Comparison of ENCODE assay signal across 17 mouse cellular contexts in genomic region chr4:47000626-47001395, GRCm38 (mm10). TPM values are rescaled to one million over a fixed set of nuclear protein-coding genes. Genes with fewer than 3 reads are reported as not detected.
DNase-seq lines count a peak whose midpoint lies in the region; ATAC-seq and TF ChIP-seq lines count a peak whose summit lies in the region.
"Had no signal": no experiment of that assay in that cellular context is flagged by ENCODE, and none has a peak within 500 bp of the region (broad histone marks: within the 10 kb centered on the region; RNA-seq: fewer than 3 reads in every experiment).

No protein-coding gene starts in this region.

- DNase-seq in gastrocnemius, adult 2 months, result no peak
- DNase-seq in gastrocnemius, adult 18-20 months (ENCODE audit: low spot score), result no peak
- peak; percentile 8 to 18 for DNase-seq in spleen, postnatal 36 days (ENCODE audit: low spot score in 2 of 2)
- no peak for DNase-seq in spleen, postnatal 4 days (ENCODE audit: low spot score in 2 of 2)
- DNase-seq in thymus, adult 18-20 months, result peak; percentile 47 to 74
- no peak for DNase-seq in forebrain, embryonic 11.5 days (ENCODE audit: low spot score)
- DNase-seq in adipocyte (ENCODE audit: low spot score), result no peak
- DNase-seq: adrenal gland, adult 8-10 months; gastrocnemius, postnatal 10 days had no signal

- H3K9ac ChIP-seq in forebrain, embryonic 11.5 days (ENCODE audit: low read length), result no peak overlapping the region
- H3K9ac ChIP-seq: intestine, embryonic 15.5 days; limb, embryonic 13.5 days; neural tube, embryonic 15.5 days had no signal

- no peaks in the 10 kb centered on the region for H3K27me3 ChIP-seq in forebrain, embryonic 11.5 days (ENCODE audit: control insufficient read depth, insufficient read depth, low read length)
- H3K27me3 ChIP-seq: intestine, embryonic 15.5 days had no signal

- WGBS in forebrain, embryonic 11.5 days, result 79% methylated on average over 8 of the region's 8 CpGs

- intact Hi-C loops in gastrocnemius, adult 2 months (cut with DNase I), result no loop called here

- H3K4me2 ChIP-seq in forebrain, embryonic 11.5 days (ENCODE audit: low read depth, low read length, severe bottlenecking), result no peak overlapping the region
- H3K4me2 ChIP-seq: heart, embryonic 11.5 days; intestine, embryonic 15.5 days; limb, embryonic 13.5 days; neural tube, embryonic 15.5 days had no signal

- H3K4me1 ChIP-seq in forebrain, embryonic 11.5 days (replicated peaks; ENCODE audit: control insufficient read depth, insufficient read depth, low read length), result no peaks in the 10 kb centered on the region
- H3K4me1 ChIP-seq: intestine, embryonic 15.5 days; limb, embryonic 13.5 days; megakaryocyte, embryonic 14.5 days; neural tube, embryonic 15.5 days had no signal

- ATAC-seq in forebrain, embryonic 11.5 days (replicated peaks; ENCODE audit: low FRiP score), result no peak
- ATAC-seq: forebrain, embryonic 14.5 days; intestine, embryonic 15.5 days had no signal

- H3K4me3 ChIP-seq in gastrocnemius, adult 2 months, result no peak overlapping the region
- H3K4me3 ChIP-seq in forebrain, embryonic 11.5 days (ENCODE audit: low read depth, low read length), result no peak overlapping the region
- H3K4me3 ChIP-seq: intestine, embryonic 15.5 days; limb, embryonic 13.5 days; megakaryocyte, embryonic 14.5 days; neural tube, embryonic 15.5 days had no signal

- no peaks in the 10 kb centered on the region for H3K9me3 ChIP-seq in forebrain, embryonic 11.5 days (ENCODE audit: control insufficient read depth, low read length)
- H3K9me3 ChIP-seq: intestine, embryonic 15.5 days; limb, embryonic 13.5 days; megakaryocyte, embryonic 14.5 days; neural tube, embryonic 15.5 days had no signal

- H3K27ac ChIP-seq in gastrocnemius, adult 2 months, result no peak overlapping the region
- no peak overlapping the region for H3K27ac ChIP-seq in forebrain, embryonic 11.5 days (ENCODE audit: low read depth, low read length)
- H3K27ac ChIP-seq: intestine, embryonic 15.5 days; limb, embryonic 13.5 days; neural tube, embryonic 15.5 days had no signal

- H3K36me3 ChIP-seq in forebrain, embryonic 11.5 days (ENCODE audit: control insufficient read depth, insufficient read depth, low read length), result no peaks in the 10 kb centered on the region
- H3K36me3 ChIP-seq: intestine, embryonic 15.5 days; limb, embryonic 13.5 days; neural tube, embryonic 15.5 days had no signal

- peak; percentile 6; the same call in 1 of the 2 replicates for TF ChIP-seq CTCF in gastrocnemius, adult 2 months (IDR thresholded peaks at IDR 0.05)

RNA-seq across cellular contexts. Expression of gene Gabbr2, which starts 9.1 kb away (rescaled TPM):
- total RNA-seq in gastrocnemius, adult 2 months (2021), result under 1 TPM; 0.06 to 0.10 TPM
- under 1 TPM in 1 of 2 experiments, not detected in 1; 0.05 TPM for total RNA-seq in gastrocnemius, adult 18-20 months (2021)
- 0.27 and 0.52 TPM in 2 replicates for polyA plus RNA-seq in forebrain, embryonic 11.5 days (2014; fragmentation: Nextera tagmentation; extraction: Ambion mirVana)
- total RNA-seq: monocyte, adult 5-6 weeks had no signal
- polyA plus RNA-seq: spleen, adult 2 months had no signal

RNA-seq across cellular contexts. Expression of gene Anks6, which starts 56.4 kb away (rescaled TPM):
- total RNA-seq in gastrocnemius, adult 2 months (2021), result 1 to 10 TPM; 1.4 to 1.8 TPM
- total RNA-seq in gastrocnemius, adult 18-20 months (2021), result 1 to 10 TPM; 1.0 to 1.4 TPM
- 4.3 and 4.4 TPM in 2 replicates for polyA plus RNA-seq in forebrain, embryonic 11.5 days (2014; fragmentation: Nextera tagmentation; extraction: Ambion mirVana)

Comparison
In these comparisons a context has a peak if more than half of its experiments do, and no peak if none do; other contexts are left out.
1. DNase-seq: peak in spleen, postnatal 36 days (2 of 2) and thymus, adult 18-20 months (2 of 2); none in gastrocnemius, adult 2 months (single experiment), gastrocnemius, adult 18-20 months (single experiment), spleen, postnatal 4 days (0 of 2), forebrain, embryonic 11.5 days (single experiment) and adipocyte (single experiment).